Mouse (Mus musculus) megakaryocyte, embryonic 14.5 days (primary cell): ENCODE measurements around the gene Atp1b3.

Source experiments
- FLI1 ChIP-seq: IDR thresholded peaks from 2 replicates; pipeline ENCODE4 v1.6.1; 2012; ENCODE audit warnings: low read length, inconsistent platforms, mixed read lengths
- GATA1 ChIP-seq: IDR thresholded peaks from 3 replicates; pipeline ENCODE4 v1.6.1; 2012; ENCODE audit warnings: mixed read lengths, low read length, inconsistent platforms, borderline replicate concordance

- no peak for TF ChIP-seq GATA1
- TF ChIP-seq FLI1 = no peak
Observed at GRCm38 (mm10) chr9:96394910-96395690, 30.9 kb upstream of the Atp1b3 start.
